Mouse (Mus musculus) frontal cortex, postnatal 10 days (tissue): ENCODE measurements around the gene Ltbr.
A peak's percentile ranks its signal among the peaks of the same experiment; 100 is the strongest.

ENCODE experiments used
- DNase-seq, 2 experiments: peaks; one replicate each; pipeline ENCODE4 v3.0.0; 2022; ENCODE audit warnings: low spot score in 2 of 2, mixed read lengths in 1 of 2

Gene Ltbr

GRCm38 (mm10) chr6:125313546-125314230, at the start of gene Ltbr:
Gene Ltbr, minus strand, starts transcription at chr6:125313885.
- DNase-seq = peak; percentile 44 to 63

- DNase-seq = no peak
Measured at GRCm38 (mm10) chr6:125363021-125363420, 49.3 kb upstream of the Ltbr start.

GRCm38 (mm10) chr6:125361467-125362291, 48.0 kb upstream of the Ltbr start:
- DNase-seq = peak; percentile 49

GRCm38 (mm10) chr6:125360846-125361245, 47.2 kb upstream of the Ltbr start:
- DNase-seq = no peak

GRCm38 (mm10) chr6:125359999-125360398, 46.3 kb upstream of the Ltbr start:
- DNase-seq = no peak

- DNase-seq = no peak
Measured at GRCm38 (mm10) chr6:125357334-125357733, 43.6 kb upstream of the Ltbr start.

- no peak for DNase-seq
Measured at GRCm38 (mm10) chr6:125356264-125356663, 42.6 kb upstream of the Ltbr start.

- DNase-seq = no peak
Measured at GRCm38 (mm10) chr6:125355197-125355741, 41.6 kb upstream of the Ltbr start.

- DNase-seq = no peak
Measured at GRCm38 (mm10) chr6:125354352-125355151, 40.9 kb upstream of the Ltbr start.

- DNase-seq = no peak
Measured at GRCm38 (mm10) chr6:125353655-125354054, 40.0 kb upstream of the Ltbr start.

GRCm38 (mm10) chr6:125353221-125353620, 39.5 kb upstream of the Ltbr start:
- DNase-seq = no peak

GRCm38 (mm10) chr6:125352811-125353210, 39.1 kb upstream of the Ltbr start:
- no peak for DNase-seq

GRCm38 (mm10) chr6:125352046-125352384, 38.3 kb upstream of the Ltbr start:
- no peak for DNase-seq

GRCm38 (mm10) chr6:125351368-125352045, 37.8 kb upstream of the Ltbr start:
- no peak for DNase-seq

GRCm38 (mm10) chr6:125350995-125351324, 37.3 kb upstream of the Ltbr start:
- DNase-seq = no peak

- DNase-seq = no peak
Measured at GRCm38 (mm10) chr6:125350231-125350994, 36.7 kb upstream of the Ltbr start.

GRCm38 (mm10) chr6:125349575-125350230, 36.0 kb upstream of the Ltbr start:
- DNase-seq = no peak

GRCm38 (mm10) chr6:125348721-125349574, 35.3 kb upstream of the Ltbr start, which contains the start of gene Tnfrsf1a:
Gene Tnfrsf1a, plus strand, starts transcription at chr6:125349362.
- no peak for DNase-seq

GRCm38 (mm10) chr6:125346029-125346428, 32.3 kb upstream of the Ltbr start:
- no peak for DNase-seq
